Mouse (Mus musculus) kidney, postnatal 36 days (tissue): ENCODE measurements around the gene Mbnl2.
"Not testable (repeated sequence)": the region's sequence is repeated elsewhere in the genome, so short reads cannot be mapped to it uniquely, and the experiment has no call there.

ENCODE experiments used
- DNase-seq, 2 experiments: peaks; one replicate each; pipeline ENCODE4 v3.0.0; 2021 to 2022; ENCODE audit warnings: mixed read lengths in 2 of 2

Gene Mbnl2

GRCm38 (mm10) chr14:120359608-120360007 lies 84.1 kb downstream of the Mbnl2 start:
- DNase-seq: not testable (repeated sequence)

DNA sequence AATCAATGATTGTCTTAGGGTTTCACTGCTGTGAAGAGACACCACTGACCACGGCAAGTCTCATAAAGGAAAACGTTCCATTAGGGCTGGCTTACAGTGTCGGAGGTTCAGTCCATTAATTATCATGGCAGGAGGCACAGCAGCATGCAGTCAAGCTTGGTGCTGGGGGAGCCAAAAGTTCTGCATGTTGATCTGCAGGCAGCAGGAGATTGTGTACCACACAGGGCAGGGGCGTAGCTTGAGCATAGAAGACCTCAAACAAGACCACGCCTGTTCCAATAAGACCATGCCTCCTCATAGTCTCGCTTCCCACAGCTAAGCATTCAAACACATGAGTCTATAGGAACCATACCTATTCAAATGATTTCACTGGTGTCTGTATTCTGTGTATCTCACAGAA lies 85.7 kb downstream of the Mbnl2 start:
- DNase-seq: no peak

GRCm38 (mm10) chr14:120362409-120362992 lies 87.0 kb downstream of the Mbnl2 start:
- DNase-seq: no peak

GRCm38 (mm10) chr14:120363090-120363818 lies 87.8 kb downstream of the Mbnl2 start:
- DNase-seq: no peak

DNA sequence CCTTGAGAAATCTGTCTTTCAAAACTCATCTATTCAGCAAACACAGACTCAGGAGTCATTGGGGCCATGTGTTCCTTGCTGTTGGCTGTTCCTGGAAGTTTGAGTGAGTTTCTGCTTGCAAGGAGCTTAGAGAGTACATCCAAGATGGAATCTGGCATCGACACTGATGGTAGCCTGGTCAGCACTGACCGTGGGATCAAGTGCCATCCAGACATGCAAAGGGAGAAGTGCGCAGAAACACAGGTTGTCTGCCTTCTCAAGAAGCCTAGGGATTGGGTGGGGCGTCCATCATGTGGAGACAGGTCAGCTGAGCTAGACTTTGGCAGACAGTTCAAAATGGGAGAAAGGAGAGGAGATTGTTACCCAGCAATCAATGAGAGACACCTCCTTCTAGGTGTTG lies 89.6 kb downstream of the Mbnl2 start:
- DNase-seq: no peak

- DNase-seq: peak; percentile 54 to 73
Measured at GRCm38 (mm10) chr14:120366962-120367361, 91.5 kb downstream of the Mbnl2 start.

- no peak for DNase-seq
Measured at GRCm38 (mm10) chr14:120367589-120367988, 92.1 kb downstream of the Mbnl2 start.

DNA sequence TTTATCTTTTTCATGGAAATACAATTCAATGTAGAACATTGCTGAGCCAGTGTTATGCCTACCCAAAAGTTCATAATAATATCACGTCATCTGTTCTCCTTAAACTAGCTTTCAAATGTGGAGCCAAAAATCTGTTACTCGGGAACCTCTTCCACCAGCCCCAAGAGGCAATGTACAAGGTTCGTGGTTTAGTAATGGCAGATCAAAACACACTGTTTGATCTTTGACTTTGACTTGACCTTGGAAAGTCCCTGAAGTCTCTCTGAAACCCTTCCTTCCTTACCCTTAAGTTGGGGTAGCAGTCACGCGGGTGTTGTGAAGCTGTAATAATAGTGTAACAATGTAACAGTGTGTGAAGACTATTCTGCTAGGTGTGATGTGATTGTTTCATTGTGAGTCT lies 93.0 kb downstream of the Mbnl2 start:
- DNase-seq: no peak

DNA sequence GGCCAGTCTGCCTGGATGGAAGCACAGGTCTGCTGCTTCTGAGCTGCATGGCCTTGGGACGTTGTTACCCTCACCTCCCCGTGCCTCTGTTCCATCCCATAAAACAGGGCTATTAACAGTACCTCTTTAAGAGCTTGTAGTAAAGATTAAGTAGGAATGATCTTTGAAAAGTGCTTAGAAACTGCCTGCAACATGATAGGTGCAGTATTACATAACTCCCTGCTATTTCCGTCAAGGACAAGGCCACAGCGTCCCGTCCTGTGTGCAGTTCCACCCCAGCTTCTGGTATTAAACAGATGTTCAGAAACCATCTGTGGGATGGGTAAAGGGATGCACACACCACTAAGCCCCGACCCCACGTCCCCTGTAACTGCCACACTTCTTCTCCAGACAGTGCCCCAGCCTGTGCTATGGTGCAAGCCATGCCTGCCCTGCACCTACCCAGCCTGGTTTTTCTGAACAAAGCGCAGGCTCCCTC lies 93.5 kb downstream of the Mbnl2 start:
- DNase-seq: peak in 1 of 2 experiments; percentile 28

- no peak for DNase-seq
Measured at GRCm38 (mm10) chr14:120370044-120370443, 94.6 kb downstream of the Mbnl2 start.

GRCm38 (mm10) chr14:120370631-120371030 lies 95.2 kb downstream of the Mbnl2 start:
- DNase-seq: no peak

- DNase-seq: no peak
Measured at GRCm38 (mm10) chr14:120371174-120371573, 95.7 kb downstream of the Mbnl2 start.

DNA sequence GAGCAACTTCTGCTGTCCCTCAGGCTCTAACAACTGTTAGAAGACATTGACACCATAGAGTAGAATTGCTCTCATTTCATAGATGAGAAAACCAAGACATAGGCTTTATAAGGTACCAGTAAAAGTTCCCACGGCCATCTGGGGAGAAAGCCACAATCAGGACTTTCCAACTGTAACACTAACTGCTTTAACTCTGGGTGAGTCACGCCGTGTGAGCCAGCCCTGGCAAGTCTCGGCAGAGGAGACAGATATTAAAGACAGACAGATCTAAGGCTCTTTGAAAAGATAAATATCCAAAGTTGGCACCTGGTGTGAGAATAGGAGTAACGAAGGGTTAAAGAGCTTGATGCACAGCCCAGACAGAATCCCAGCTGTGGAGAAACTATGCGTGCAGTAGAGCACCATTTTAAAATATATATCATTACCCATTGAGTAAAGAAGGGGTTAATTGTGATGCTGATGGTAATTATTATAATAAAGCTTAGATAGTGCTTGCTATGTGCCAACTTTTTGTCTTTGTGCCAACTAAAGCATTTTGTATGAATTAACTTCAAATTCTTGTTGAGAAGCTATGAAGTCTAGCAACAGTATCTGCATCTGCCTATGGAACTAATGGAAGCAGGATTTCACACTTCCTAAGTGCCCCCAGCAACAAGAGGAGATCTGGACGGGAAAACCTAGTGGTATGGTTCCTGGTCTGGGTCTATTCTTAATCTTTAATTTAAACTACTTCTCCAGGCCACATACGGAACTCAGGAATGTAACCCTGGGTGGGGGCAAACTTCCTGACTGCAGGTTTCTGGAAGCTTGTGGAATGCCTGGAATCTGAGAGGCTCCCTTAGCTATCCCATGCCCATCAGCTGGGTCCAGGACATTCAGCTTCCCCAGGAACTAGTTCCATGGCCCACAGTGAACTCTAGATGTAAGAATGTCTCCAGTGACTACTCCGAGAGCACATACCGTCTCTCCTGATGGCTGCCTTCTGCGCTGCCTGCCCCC lies 97.9 kb downstream of the Mbnl2 start:
- peak in 1 of 2 experiments; percentile 37 for DNase-seq

GRCm38 (mm10) chr14:120374786-120375185 lies 99.3 kb downstream of the Mbnl2 start:
- no peak for DNase-seq

DNA sequence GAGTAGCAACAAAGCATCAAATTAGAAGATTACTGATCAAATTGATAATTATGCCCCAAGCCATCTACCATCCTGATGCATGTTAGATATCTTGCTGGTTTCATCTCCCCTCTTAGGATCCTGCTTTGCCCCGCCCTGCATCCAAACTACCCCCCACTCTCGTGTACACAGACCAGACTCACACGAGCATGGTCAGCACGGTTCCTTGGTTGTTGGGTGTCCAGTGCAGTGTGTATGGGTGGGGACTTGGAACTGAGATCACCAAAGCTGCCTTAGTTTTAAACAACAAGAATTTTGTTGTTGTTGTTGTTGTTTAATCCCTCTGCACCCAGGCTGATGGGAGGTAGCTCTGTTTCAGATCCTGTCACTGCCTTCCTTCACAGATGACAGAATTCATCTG lies 101.7 kb downstream of the Mbnl2 start:
- DNase-seq: no peak

- no peak for DNase-seq
Measured at GRCm38 (mm10) chr14:120378002-120378401, 102.5 kb downstream of the Mbnl2 start.

DNA sequence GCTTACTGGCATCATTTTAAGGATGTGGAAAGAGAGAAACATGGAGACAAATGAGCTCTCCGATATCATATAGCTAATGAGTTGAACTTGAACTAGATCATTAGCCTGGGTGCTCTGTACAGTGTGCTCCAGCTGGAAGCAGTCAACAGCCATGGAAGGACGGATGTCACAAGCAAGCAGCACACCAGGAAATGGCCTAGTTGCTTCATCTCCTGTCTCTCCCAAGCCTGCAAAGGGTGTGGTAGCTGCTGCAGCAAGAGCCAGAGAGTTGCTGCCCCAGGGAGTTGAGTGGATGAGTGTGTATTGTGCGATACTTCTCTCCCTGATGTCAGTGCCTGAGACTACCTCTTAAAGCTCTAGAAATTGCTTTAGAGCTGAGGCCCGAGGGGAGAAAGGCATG lies 104.2 kb downstream of the Mbnl2 start:
- peak; percentile 51 to 73 for DNase-seq

DNA sequence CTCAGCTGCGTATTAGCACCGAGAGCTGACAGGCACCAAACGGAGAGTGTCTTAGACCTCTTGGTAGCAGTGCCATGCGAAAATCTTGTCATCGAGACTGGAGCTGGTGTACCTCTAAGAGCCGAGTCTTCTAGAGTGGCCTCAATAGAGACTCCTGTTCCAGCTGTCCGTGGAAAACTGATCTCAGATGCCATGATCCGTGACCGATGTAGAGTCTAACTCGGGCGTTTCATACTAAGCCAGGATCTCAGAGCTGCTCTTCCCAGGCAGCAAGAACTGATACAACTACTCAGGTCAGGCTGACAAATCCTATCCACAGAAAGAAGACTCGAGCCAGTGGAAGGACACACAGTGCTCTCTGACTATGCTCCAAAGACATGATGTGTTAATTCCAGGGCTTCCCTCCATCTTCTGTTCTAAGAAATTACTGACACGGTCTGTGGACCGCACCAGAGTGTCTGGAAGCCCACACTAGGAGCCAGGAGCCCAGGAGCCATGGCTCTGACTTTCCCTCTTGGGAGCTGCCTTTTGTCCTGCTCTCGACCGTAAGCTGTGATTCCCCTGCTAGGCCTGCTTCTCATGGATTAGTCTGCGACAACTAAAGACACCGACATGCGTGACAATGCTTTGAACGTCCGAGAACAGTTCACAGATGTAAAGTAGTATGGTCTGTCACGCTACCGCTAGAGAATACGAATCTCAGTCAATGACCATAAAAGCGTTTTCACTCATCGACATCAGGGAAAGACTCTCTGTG lies 106.1 kb downstream of the Mbnl2 start:
- DNase-seq: peak; percentile 27 to 42

DNA sequence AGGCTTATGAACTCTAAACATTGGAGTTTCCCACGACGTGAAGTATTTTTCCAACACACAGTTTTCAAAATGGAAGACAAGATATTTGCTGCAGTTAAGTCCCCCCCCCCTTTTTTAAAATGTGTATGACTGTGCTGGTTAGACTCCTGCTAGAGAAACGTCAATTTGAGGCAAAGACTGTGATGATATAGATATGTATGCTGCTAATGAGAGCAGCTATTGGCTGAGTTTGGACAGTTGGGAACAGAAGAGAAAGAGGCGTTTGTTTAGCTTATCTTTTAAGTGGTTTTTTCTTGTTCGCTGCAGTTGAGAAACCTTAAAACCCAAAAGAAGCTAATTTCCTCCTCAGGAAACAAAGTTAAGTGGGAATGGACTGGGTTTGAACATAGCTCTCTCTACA lies 106.7 kb downstream of the Mbnl2 start:
- DNase-seq: no peak

DNA sequence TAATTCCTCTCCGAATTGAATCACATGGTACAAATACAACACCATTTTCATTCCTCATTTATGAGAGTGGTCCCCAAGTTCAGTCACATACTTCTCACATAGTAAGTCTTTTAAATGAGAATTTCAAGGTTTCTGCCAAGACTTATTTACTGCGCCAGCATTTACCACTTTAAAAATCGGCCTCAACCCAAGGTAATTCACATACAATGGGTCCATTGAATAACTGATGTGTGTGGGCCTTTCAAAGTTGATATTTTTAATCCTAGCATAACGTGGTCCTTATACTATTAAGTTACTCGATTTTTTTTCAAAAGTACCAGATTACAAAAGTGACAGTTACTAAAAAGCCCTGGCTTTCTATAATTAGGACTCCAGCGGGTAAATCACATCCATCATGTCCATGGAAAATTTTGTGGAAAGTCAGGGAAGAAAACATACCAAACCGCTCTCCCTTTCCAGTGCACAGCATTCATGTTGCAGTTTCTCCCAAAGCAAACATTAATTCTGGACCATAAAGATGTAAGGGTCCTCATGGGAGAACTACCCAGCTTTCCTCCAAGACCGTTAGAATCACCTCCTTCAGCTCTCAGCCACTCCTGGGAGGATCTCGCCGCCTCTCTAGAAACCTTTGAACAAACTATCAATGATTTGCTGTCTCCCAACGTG lies 107.8 kb downstream of the Mbnl2 start:
- no peak for DNase-seq

GRCm38 (mm10) chr14:120384615-120385014 lies 109.1 kb downstream of the Mbnl2 start:
- no peak for DNase-seq

DNA sequence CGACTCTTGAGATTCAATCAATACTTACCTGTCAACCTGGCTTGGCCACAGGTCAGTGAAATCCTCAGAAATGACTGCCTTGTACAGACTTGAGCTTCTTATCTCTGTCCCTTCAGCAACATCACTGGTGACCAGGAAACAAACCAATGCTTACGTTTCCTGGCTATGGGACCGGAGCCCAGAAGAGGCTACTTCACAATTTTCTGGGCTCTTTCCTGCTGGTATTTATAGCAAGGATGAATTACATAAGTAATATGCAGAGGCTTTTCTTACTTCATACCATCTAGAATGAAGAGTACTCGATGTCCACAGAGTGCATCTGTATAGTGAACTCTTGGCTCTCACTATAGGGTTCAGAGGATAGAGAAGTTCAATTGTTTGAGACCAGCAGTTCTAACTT lies 111.8 kb downstream of the Mbnl2 start:
- DNase-seq: peak in 1 of 2 experiments; percentile 29
